Mouse (Mus musculus) testis, adult 2 months (tissue): ENCODE measurements around the gene Tfdp2. TPM values are rescaled to one million over a fixed set of nuclear protein-coding genes. Genes with fewer than 3 reads are reported as not detected.

Experiments used
- H3K27ac ChIP-seq: fragments of 200-500 bp; 2 replicates; pipeline ENCODE4 v1.5.1; 2012; ENCODE audit warnings: low read depth, low read length; ENCODE audit not compliant: control insufficient read depth, insufficient read depth
- H3K27me3 ChIP-seq: fragments of 200-500 bp; 2 replicates; pipeline ENCODE4 v1.6.1; 2012; ENCODE audit warnings: mild to moderate bottlenecking, low read length, moderate library complexity; ENCODE audit not compliant: control insufficient read depth, insufficient read depth
- H3K36me3 ChIP-seq: fragments of 200-500 bp; 2 replicates; pipeline ENCODE4 v1.6.1; 2012; ENCODE audit warnings: mild to moderate bottlenecking, low read length; ENCODE audit not compliant: control insufficient read depth, insufficient read depth
- H3K4me1 ChIP-seq: fragments of 200-500 bp; 2 replicates; pipeline ENCODE4 v1.6.1; 2012; ENCODE audit warnings: low read length; ENCODE audit not compliant: control insufficient read depth, insufficient read depth
- H3K4me3 ChIP-seq: fragments of 200-500 bp; 2 replicates; pipeline ENCODE4 v1.5.1; 2012; ENCODE audit warnings: low read depth, mild to moderate bottlenecking, low read length, moderate library complexity, mixed read lengths; ENCODE audit not compliant: control insufficient read depth
- CTCF ChIP-seq: fragments of 200-500 bp; IDR thresholded peaks from 2 replicates; pipeline ENCODE4 v1.5.1; 2012; ENCODE audit warnings: low read depth, mild to moderate bottlenecking, inconsistent platforms, low read length, moderate library complexity; ENCODE audit not compliant: control insufficient read depth, insufficient read depth, insufficient replicate concordance
- POLR2A ChIP-seq: fragments of 200-500 bp; IDR thresholded peaks from 2 replicates; pipeline ENCODE4 v1.6.1; 2012; ENCODE audit warnings: low read depth, mild to moderate bottlenecking, inconsistent platforms, low read length, moderate library complexity; ENCODE audit not compliant: control insufficient read depth
- polyA plus RNA-seq: library from polyadenylated mRNA; depleted of rRNA; stranded (reverse); fragments of >200 nt; gene quantifications from 2 replicates; pipeline ENCODE4 v1.2.3, GENCODE M21; 2012

The Tfdp2 gene
- polyA plus RNA-seq, 1 experiment: 5.9 TPM

GRCm38 (mm10) chr9:96213036-96213645 lies 17.1 kb downstream of the Tfdp2 start:
- Histone ChIP-seq H3K27ac (no peak overlapping the region), H3K4me3 (no peak overlapping the region), H3K4me1 (no peaks in the 10 kb centered on the region), H3K27me3 (no peaks in the 10 kb centered on the region), H3K36me3 (no peaks in the 10 kb centered on the region)
- no peak for TF ChIP-seq POLR2A

- H3K36me3 ChIP-seq: no peaks in the 10 kb centered on the region
- no peak for TF ChIP-seq CTCF
- TF ChIP-seq POLR2A: no peak
- H3K4me1 ChIP-seq: no peaks in the 10 kb centered on the region
- no peak overlapping the region for H3K27ac ChIP-seq
- H3K4me3 ChIP-seq: no peak overlapping the region
- no peaks in the 10 kb centered on the region for H3K27me3 ChIP-seq
Observed at GRCm38 (mm10) chr9:96214171-96214570, 18.1 kb downstream of the Tfdp2 start.

GRCm38 (mm10) chr9:96217299-96217698 lies 21.2 kb downstream of the Tfdp2 start:
- Histone ChIP-seq H3K27ac (no peak overlapping the region), H3K27me3 (no peaks in the 10 kb centered on the region), H3K4me3 (no peak overlapping the region), H3K36me3 (no peaks in the 10 kb centered on the region), H3K4me1 (no peaks in the 10 kb centered on the region)
- TF ChIP-seq CTCF (no peak), POLR2A (no peak)

GRCm38 (mm10) chr9:96217799-96218198 lies 21.7 kb downstream of the Tfdp2 start:
- Histone ChIP-seq H3K4me3 (no peak overlapping the region), H3K36me3 (no peaks in the 10 kb centered on the region), H3K27ac (no peak overlapping the region), H3K27me3 (no peaks in the 10 kb centered on the region), H3K4me1 (no peaks in the 10 kb centered on the region)
- no peak for TF ChIP-seq CTCF
- no peak for TF ChIP-seq POLR2A

GRCm38 (mm10) chr9:96219114-96219669 lies 23.1 kb downstream of the Tfdp2 start:
- Histone ChIP-seq H3K27ac (no peak overlapping the region), H3K4me3 (no peak overlapping the region), H3K4me1 (no peaks in the 10 kb centered on the region), H3K36me3 (no peaks in the 10 kb centered on the region), H3K27me3 (no peaks in the 10 kb centered on the region)
- TF ChIP-seq CTCF: no peak
- no peak for TF ChIP-seq POLR2A

- no peak for TF ChIP-seq POLR2A
- no peak for TF ChIP-seq CTCF
- no peaks in the 10 kb centered on the region for H3K36me3 ChIP-seq
- H3K27ac ChIP-seq: no peak overlapping the region
- no peak overlapping the region for H3K4me3 ChIP-seq
- H3K27me3 ChIP-seq: no peaks in the 10 kb centered on the region
- no peaks in the 10 kb centered on the region for H3K4me1 ChIP-seq
Observed at GRCm38 (mm10) chr9:96220419-96220818, 24.3 kb downstream of the Tfdp2 start.

DNA sequence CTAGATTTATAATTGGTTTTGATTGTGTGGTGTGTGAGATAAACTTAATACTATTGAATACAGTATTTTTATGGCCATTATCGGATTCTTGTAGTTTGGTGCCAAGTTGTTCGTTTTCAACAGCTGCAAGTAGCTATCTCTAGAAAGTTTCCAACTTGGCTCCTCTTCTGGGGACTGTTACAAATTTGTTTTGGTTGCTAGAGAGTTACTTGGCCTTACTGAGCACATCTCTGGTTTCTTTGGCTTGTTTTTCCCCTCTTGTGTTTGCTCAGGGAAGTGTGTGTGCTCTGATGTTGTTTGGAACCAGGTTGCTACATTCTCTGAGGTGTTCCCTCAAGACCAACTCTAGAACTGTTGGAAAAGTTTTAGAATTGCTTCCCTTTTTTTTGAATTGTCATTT lies 27.2 kb downstream of the Tfdp2 start:
- TF ChIP-seq CTCF: no peak
- Histone ChIP-seq H3K27me3 (no peaks in the 10 kb centered on the region), H3K4me3 (no peak overlapping the region), H3K27ac (no peak overlapping the region), H3K4me1 (no peaks in the 10 kb centered on the region), H3K36me3 (no peaks in the 10 kb centered on the region)

GRCm38 (mm10) chr9:96228285-96228684 lies 32.2 kb downstream of the Tfdp2 start:
- Histone ChIP-seq H3K36me3 (no peaks in the 10 kb centered on the region), H3K27me3 (no peaks in the 10 kb centered on the region), H3K4me1 (no peaks in the 10 kb centered on the region), H3K27ac (no peak overlapping the region), H3K4me3 (no peak overlapping the region)
- no peak for TF ChIP-seq POLR2A
- no peak for TF ChIP-seq CTCF
